ENCODE assay signal across 10 mouse cellular contexts in genomic region chr6:35326111-35326515, GRCm38 (mm10). TPM values are rescaled to one million over a fixed set of nuclear protein-coding genes. Genes with fewer than 3 reads are reported as not detected.
A peak's percentile ranks its signal among the peaks of the same experiment; 100 is the strongest.
DNase-seq lines count a peak whose midpoint lies in the region; ATAC-seq and TF ChIP-seq lines count a peak whose summit lies in the region.
"Had no signal": no experiment of that assay in that cellular context is flagged by ENCODE, and none has a peak within 500 bp of the region (broad histone marks: within the 10 kb centered on the region; RNA-seq: fewer than 3 reads in every experiment).

Gene Fam180a (minus strand): TSS chr6:35326141.

- no peak within 1 kb of the TSS for H3K4me2 ChIP-seq in kidney, embryonic 14.5 days (replicated peaks; ENCODE audit: low read depth, low read length)
- no peak within 1 kb of the TSS for H3K4me2 ChIP-seq in forebrain, embryonic 13.5 days
- H3K4me2 ChIP-seq: embryonic facial prominence, embryonic 12.5 days had no signal

- no peak for ATAC-seq in kidney, embryonic 14.5 days (ENCODE audit: low FRiP score, low TSS enrichment)
- no peak for ATAC-seq in granulocyte monocyte progenitor cell, adult 5-6 weeks (replicated peaks; ENCODE audit: poor library complexity, severe bottlenecking)
- no peak for ATAC-seq in forebrain, embryonic 13.5 days

- no peaks in the 10 kb centered on the region for H3K36me3 ChIP-seq in kidney, adult 2 months (ENCODE audit: control insufficient read depth, insufficient read depth, low read length)
- no peaks in the 10 kb centered on the region for H3K36me3 ChIP-seq in kidney, embryonic 14.5 days (ENCODE audit: control insufficient read depth, insufficient read depth, low read length)
- no peaks in the 10 kb centered on the region for H3K36me3 ChIP-seq in forebrain, embryonic 13.5 days (ENCODE audit: poor library complexity, severe bottlenecking)
- H3K36me3 ChIP-seq: embryonic facial prominence, embryonic 12.5 days had no signal

- no peak for TF ChIP-seq CTCF in kidney, adult 2 months (conservative IDR thresholded peaks at IDR 0.05; ENCODE audit: insufficient read depth, insufficient read length, low read depth, low read length)

- H3K27me3 ChIP-seq in kidney, adult 2 months (replicated peaks; ENCODE audit: control insufficient read depth, insufficient read depth, low read length), result no peaks in the 10 kb centered on the region
- no peaks in the 10 kb centered on the region for H3K27me3 ChIP-seq in kidney, embryonic 14.5 days (ENCODE audit: control insufficient read depth, insufficient read depth, low read length)
- H3K27me3 ChIP-seq in forebrain, embryonic 13.5 days, result no peaks in the 10 kb centered on the region
- H3K27me3 ChIP-seq: embryonic facial prominence, embryonic 12.5 days had no signal

- no peak within 1 kb of the TSS for H3K9ac ChIP-seq in kidney, embryonic 14.5 days (ENCODE audit: low read depth, low read length)
- H3K9ac ChIP-seq in forebrain, embryonic 13.5 days, result no peak within 1 kb of the TSS
- H3K9ac ChIP-seq: embryonic facial prominence, embryonic 12.5 days; liver, embryonic 14.5 days had no signal

- WGBS in kidney, adult 2 months, result 68% methylated on average over 9 of the region's 9 CpGs
- 78% methylated on average over 9 of the region's 9 CpGs for WGBS in kidney, embryonic 14.5 days
- 84% methylated on average over 9 of the region's 9 CpGs for WGBS in forebrain, embryonic 13.5 days

- no peak within 1 kb of the TSS for H3K27ac ChIP-seq in kidney, adult 2 months (ENCODE audit: insufficient read depth, low read depth, low read length)
- no peak within 1 kb of the TSS for H3K27ac ChIP-seq in kidney, embryonic 14.5 days (ENCODE audit: low read depth, low read length)
- H3K27ac ChIP-seq in forebrain, embryonic 13.5 days, result no peak within 1 kb of the TSS
- H3K27ac ChIP-seq: embryonic facial prominence, embryonic 12.5 days; liver, embryonic 14.5 days had no signal

- H3K9me3 ChIP-seq in kidney, embryonic 14.5 days (ENCODE audit: control insufficient read depth, low read length), result no peaks in the 10 kb centered on the region
- no peaks in the 10 kb centered on the region for H3K9me3 ChIP-seq in forebrain, embryonic 13.5 days (replicated peaks)
- H3K9me3 ChIP-seq: embryonic facial prominence, embryonic 12.5 days had no signal

- peak; percentile 38 for DNase-seq in kidney, adult 2 months
- DNase-seq in gastrocnemius, adult 8-10 months (ENCODE audit: low spot score in 2 of 2), result peak; percentile 37 to 54
- peak; percentile 59 for DNase-seq in kidney, postnatal 14 days
- DNase-seq in lung, postnatal 36 days, result peak; percentile 73
- no peak for DNase-seq in embryo, embryonic 9.5 days (ENCODE audit: extremely low spot score)

- H3K4me1 ChIP-seq in kidney, adult 2 months (ENCODE audit: control insufficient read depth, insufficient read depth, low read length), result no peaks in the 10 kb centered on the region
- no peaks in the 10 kb centered on the region for H3K4me1 ChIP-seq in kidney, embryonic 14.5 days (ENCODE audit: control insufficient read depth, insufficient read depth, low read length)
- H3K4me1 ChIP-seq in forebrain, embryonic 13.5 days, result no peaks in the 10 kb centered on the region

- H3K4me3 ChIP-seq in kidney, adult 2 months (ENCODE audit: insufficient read depth, low read depth, low read length), result no peak within 1 kb of the TSS
- H3K4me3 ChIP-seq in kidney, embryonic 14.5 days (ENCODE audit: low read length), result no peak within 1 kb of the TSS
- H3K4me3 ChIP-seq in forebrain, embryonic 13.5 days, result no peak within 1 kb of the TSS
- H3K4me3 ChIP-seq: embryonic facial prominence, embryonic 12.5 days had no signal

- TF ChIP-seq POLR2A in kidney, adult 2 months (IDR thresholded peaks at IDR 0.05; ENCODE audit: low read depth, low read length), result no peak

RNA-seq across cellular contexts. Expression of gene Fam180a, which starts in this region (rescaled TPM):
- 0.39 and 0.49 TPM in 2 replicates for polyA plus RNA-seq in kidney, adult 2 months (2012; rRNA removed)
- not detected in 2 replicates for polyA plus RNA-seq in kidney, embryonic 14.5 days (2014; fragmentation: Nextera tagmentation; extraction: Ambion mirVana)
- 1 to 10 TPM in 1 of 4 experiments, under 1 TPM in 2, not detected in 1; 0.58 to 1.5 (median 0.94) TPM for total RNA-seq in gastrocnemius, adult 8-10 months (2022)
- not detected in 2 replicates for total RNA-seq in granulocyte monocyte progenitor cell, adult 5-6 weeks (2014; fragmentation: Nextera tagmentation)
- total RNA-seq in granulocyte monocyte progenitor cell, adult 5-6 weeks (2017), result not detected in 2 replicates
- not detected in 2 replicates for polyA plus RNA-seq in forebrain, embryonic 13.5 days (2015; fragmentation: Nextera tagmentation; extraction: Ambion mirVana)
- polyA plus RNA-seq: embryonic facial prominence, embryonic 12.5 days had no signal

Comparison
In these comparisons a context has a peak if more than half of its experiments do, and no peak if none do; other contexts are left out.
1. Peak in DNase-seq in kidney, adult 2 months; RNA of the gene not detected or under 1 TPM.